Mouse (Mus musculus) ES-E14 (cell line): ENCODE data around the gene Hnrnpul2.

Source experiments
- CHD2 ChIP-seq: IDR thresholded peaks from 2 replicates; pipeline ENCODE4 v1.6.1; 2014; ENCODE audit warnings: mild to moderate bottlenecking, low read depth, low read length, inconsistent platforms
- HCFC1 ChIP-seq: IDR thresholded peaks from 2 replicates; pipeline ENCODE4 v1.6.1; 2012; ENCODE audit warnings: low read length, inconsistent platforms, borderline replicate concordance; ENCODE audit not compliant: insufficient read depth
- MAFK ChIP-seq: IDR thresholded peaks from 2 replicates; pipeline ENCODE4 v1.6.1; 2014; ENCODE audit warnings: mild to moderate bottlenecking, low read depth, low read length, inconsistent platforms; ENCODE audit not compliant: insufficient read depth
- ZC3H11A ChIP-seq: IDR thresholded peaks from 2 replicates; pipeline ENCODE4 v1.6.1; 2012; ENCODE audit warnings: low read depth, mild to moderate bottlenecking, inconsistent platforms, low read length, borderline replicate concordance

- no peak for TF ChIP-seq ZC3H11A
- no peak for TF ChIP-seq CHD2
- TF ChIP-seq HCFC1 = no peak
- TF ChIP-seq MAFK = no peak
Measured at GRCm38 (mm10) chr19:8832971-8833370, 13.2 kb downstream of the Hnrnpul2 start.
